Mouse (Mus musculus) brain, embryonic 14.5 days (tissue): Measurements from ENCODE around the gene Cir1.

Experiments used
- CTCF ChIP-seq: fragments of 200-500 bp; IDR thresholded peaks from 2 replicates; pipeline ENCODE4 v1.5.1; 2012; ENCODE audit warnings: inconsistent platforms, mild to moderate bottlenecking, moderate library complexity, borderline replicate concordance; ENCODE audit not compliant: insufficient read depth, insufficient read length; ENCODE audit errors: extremely low read depth
- POLR2A ChIP-seq: fragments of 200-500 bp; IDR thresholded peaks from 2 replicates; pipeline ENCODE4 v1.6.1; 2012; ENCODE audit warnings: mild to moderate bottlenecking, inconsistent platforms, borderline replicate concordance; ENCODE audit not compliant: poor library complexity, insufficient read depth, insufficient read length, severe bottlenecking; ENCODE audit errors: extremely low read depth

DNA sequence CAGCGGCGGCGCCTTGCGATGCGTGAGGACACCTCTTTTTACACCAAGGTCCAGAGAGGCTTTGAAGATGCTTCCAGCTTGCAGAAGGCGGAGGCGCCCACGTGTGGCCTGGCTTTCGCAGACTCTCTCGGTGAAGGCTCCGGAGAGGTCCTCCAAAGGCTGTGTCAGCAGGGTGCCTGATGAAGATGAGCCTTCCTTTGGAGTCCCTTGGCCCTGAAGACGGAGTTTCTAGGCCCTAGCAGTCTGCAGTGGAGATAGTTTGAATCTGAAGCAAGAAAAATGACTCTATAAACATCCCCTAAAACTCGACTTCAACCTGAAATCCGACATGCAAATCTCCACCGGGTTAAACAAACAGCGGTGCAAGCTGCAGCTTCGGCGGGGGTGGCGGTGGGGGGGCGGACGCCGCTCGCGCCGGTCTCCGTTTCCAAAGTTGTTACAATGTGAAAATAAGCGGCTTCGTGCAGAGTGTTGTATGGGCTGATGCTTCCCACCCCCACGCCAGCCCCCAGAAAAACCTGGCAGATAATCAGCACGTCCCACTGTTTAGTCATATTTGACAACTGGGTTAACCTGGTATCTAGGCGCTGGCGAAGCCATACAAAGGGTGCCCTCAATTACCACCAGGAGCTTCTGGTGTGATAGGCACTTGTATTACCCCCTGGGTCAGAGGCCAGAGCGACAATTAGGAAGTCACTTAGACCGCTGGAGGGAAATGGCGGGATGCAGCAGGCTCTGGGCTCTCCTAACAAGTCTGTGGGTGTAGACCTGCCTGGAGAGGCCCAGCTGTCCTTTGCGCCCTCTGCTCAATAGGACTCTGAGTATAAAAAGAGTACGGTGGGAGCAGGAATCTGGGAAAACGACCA is 41.7 kb downstream of the Cir1 start:
- TF ChIP-seq CTCF, result 0 out of 2 replicates have a peak, but pooled peaks have one; percentile 8
- no peak for TF ChIP-seq POLR2A
